Mouse (Mus musculus) olfactory bulb, adult 2 months (tissue): ENCODE measurements at regions not wholly inside any gene's neighbourhood (a gene's known extent, or its start where the extent isn't known, plus 50 kb on each side); places are given as distances from the start of the nearest gene placed in this dataset.

Experiments used
- CTCF ChIP-seq: fragments of 200-500 bp; IDR thresholded peaks from 2 replicates; pipeline ENCODE4 v1.5.1; 2012; ENCODE audit warnings: low read depth, mild to moderate bottlenecking, low read length, moderate library complexity; ENCODE audit not compliant: insufficient read depth
- POLR2A ChIP-seq: fragments of 200-500 bp; IDR thresholded peaks from 2 replicates; pipeline ENCODE4 v1.6.1; 2012; ENCODE audit warnings: mild to moderate bottlenecking, low read depth, low read length, moderate library complexity; ENCODE audit not compliant: insufficient read depth

DNA sequence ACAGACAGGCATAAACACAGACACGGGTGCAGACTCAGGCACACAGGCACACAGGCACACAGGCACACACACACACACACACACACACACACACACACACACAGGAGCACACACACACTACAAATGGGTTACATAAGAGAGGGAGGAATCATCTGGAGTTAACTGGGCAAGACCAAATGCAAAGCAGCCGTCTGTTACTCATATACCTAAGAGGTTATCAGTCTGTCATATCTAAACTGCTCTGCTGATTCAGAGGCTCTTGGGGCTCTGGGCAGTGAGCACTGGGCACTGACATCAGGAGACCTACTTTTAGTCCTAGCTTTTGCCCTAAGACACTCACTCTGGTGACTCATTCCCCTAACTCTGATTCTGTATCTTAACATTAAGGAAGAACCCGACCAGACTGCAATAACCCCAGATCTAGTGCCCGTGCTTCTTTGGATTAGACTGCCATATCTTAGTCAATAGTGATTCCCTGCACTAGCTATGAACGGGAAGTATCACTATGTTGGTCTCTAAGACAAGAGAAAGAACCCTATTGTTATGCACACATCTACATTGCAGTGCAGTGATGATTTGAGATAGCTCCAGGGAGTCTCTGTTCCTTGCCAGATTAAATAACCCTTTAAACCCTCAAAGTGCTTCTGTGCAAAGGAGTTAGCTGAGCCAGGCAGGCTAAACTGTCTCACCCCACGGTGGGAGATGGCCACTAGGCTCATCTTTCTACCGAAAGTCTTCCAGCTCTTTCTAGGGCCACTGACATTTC lies 78.0 kb upstream of the Ndufb6 start:
- no peak for TF ChIP-seq CTCF
- no peak for TF ChIP-seq POLR2A
